14 mouse cellular contexts compared by ENCODE assay signal in the genomic region with DNA sequence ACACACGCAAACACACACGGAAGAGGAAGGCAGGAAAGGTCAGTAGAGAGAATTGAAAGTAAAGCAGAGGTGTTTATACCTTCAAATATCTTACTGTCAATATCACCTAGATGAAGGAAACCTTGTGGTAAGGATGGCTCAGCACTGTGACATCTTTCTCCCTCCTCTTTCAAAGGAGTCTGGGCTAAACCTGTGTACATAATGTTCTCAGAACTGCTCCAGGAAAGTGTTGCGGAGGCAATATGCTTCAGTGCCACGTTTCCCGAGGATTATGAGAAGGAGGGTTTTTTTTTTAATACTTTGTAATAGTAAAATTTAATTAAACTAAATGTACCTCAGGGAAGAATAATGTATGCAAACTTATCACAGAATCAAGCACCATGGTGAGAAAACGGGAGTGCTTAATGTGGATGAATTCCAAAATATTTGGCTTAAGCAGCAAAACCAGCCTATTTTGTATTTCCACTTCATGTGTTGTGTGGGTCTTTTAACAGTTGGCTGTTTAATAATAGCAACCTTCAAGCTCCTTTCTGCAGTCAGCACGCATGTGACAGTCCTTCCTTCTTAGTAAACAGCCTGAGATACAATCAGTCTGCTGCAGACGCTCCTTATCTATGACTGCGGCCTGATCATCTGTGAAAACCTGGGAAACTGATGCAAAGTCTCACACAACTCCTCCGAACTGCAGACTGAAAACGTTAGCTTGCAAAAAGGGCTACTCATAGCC.
DNase-seq lines count a peak whose midpoint lies in the region.
"Had no signal": no experiment of that assay in that cellular context is flagged by ENCODE, and none has a peak within 500 bp of the region (broad histone marks: within the 10 kb centered on the region; RNA-seq: fewer than 3 reads in every experiment).

No protein-coding gene starts in this region.

- DNase-seq in frontal cortex, adult 2 months (ENCODE audit: extremely low spot score in 1 of 2, low spot score in 1 of 2): peak; percentile 4 to 27
- no peak for DNase-seq in frontal cortex, postnatal 25 days (ENCODE audit: low spot score in 2 of 2)
- DNase-seq in right cerebral cortex, adult 2 months (ENCODE audit: low spot score in 2 of 2): peak; percentile 13 to 22
- DNase-seq in right cerebral cortex, postnatal 14 days: no peak
- peak; percentile 20 to 63 for DNase-seq in left cerebral cortex, postnatal 25 days (ENCODE audit: low spot score in 2 of 2)
- DNase-seq in cerebellum, postnatal 25 days: no peak
- DNase-seq in T-cell, adult 2 months (ENCODE audit: low spot score): no peak
- DNase-seq: cerebellum, adult 8-10 months; gastrocnemius, postnatal 10 days; heart, adult 11 months; heart, postnatal 4 days; kidney, postnatal 4 days; lung, adult 18-20 months; lung, postnatal 14 days had no signal

- intact Hi-C loops in left cerebral cortex, postnatal 25 days (cut with DNase I): no loop called here

Comparison
In these comparisons a context has a peak if more than half of its experiments do, and no peak if none do; other contexts are left out.
1. DNase-seq: peak in frontal cortex, adult 2 months (2 of 2), right cerebral cortex, adult 2 months (2 of 2) and left cerebral cortex, postnatal 25 days (2 of 2); none in frontal cortex, postnatal 25 days (0 of 2), right cerebral cortex, postnatal 14 days (single experiment), cerebellum, postnatal 25 days (0 of 2) and T-cell, adult 2 months (single experiment).